Mouse (Mus musculus): Measurements from ENCODE around the gene Dse.

GRCm38 (mm10) chr10:34246106-34246505 lies 38.6 kb upstream of the Dse start:
- TF ChIP-seq CTCF (IDR thresholded peaks at IDR 0.05; ENCODE audit: low read depth, low read length) (no peak), POLR2A (IDR thresholded peaks at IDR 0.05; ENCODE audit: extremely low read depth, insufficient read depth, low read length) (no peak)

All from liver, adult 2 months (tissue).